Mouse (Mus musculus): ENCODE results near the gene Zbtb1.
"Not testable (repeated sequence)": the region's sequence is repeated elsewhere in the genome, so short reads cannot be mapped to it uniquely, and the experiment has no call there.

Gene Zbtb1

DNA sequence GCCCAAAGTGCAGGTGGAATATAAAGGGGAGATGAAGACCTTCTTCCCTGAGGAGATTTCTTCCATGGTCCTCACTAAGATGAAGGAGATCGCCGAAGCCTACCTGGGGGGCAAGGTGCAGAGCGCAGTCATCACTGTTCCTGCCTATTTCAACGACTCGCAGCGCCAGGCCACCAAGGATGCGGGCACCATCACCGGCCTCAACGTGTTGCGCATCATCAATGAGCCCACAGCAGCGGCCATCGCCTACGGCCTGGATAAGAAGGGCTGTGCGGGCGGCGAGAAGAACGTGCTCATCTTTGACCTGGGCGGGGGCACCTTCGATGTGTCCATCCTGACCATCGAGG lies 34.7 kb downstream of the Zbtb1 start:
- peak in 1 of 2 experiments; percentile 24 for DNase-seq (ENCODE audit: low spot score in 2 of 2)

- DNase-seq (ENCODE audit: low spot score in 2 of 2) = peak; percentile 1 to 50
Observed at GRCm38 (mm10) chr12:76405183-76405970, 35.3 kb downstream of the Zbtb1 start.

DNA sequence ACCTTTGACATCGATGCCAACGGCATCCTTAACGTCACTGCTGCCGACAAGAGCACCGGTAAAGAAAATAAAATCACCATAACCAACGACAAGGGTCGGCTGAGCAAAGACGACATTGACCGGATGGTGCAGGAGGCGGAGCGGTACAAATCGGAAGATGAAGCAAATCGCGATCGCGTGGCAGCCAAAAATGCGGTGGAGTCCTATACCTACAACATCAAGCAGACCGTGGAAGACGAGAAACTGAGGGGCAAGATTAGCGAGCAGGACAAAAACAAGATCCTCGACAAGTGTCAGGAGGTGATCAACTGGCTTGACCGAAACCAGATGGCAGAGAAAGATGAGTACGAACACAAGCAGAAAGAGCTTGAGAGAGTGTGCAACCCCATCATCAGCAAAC lies 35.9 kb downstream of the Zbtb1 start:
- peak in 1 of 2 experiments; percentile 3 for DNase-seq (ENCODE audit: low spot score in 2 of 2)

- no peak for DNase-seq (ENCODE audit: low spot score in 2 of 2)
Observed at GRCm38 (mm10) chr12:76407184-76407583, 37.1 kb downstream of the Zbtb1 start.

DNA sequence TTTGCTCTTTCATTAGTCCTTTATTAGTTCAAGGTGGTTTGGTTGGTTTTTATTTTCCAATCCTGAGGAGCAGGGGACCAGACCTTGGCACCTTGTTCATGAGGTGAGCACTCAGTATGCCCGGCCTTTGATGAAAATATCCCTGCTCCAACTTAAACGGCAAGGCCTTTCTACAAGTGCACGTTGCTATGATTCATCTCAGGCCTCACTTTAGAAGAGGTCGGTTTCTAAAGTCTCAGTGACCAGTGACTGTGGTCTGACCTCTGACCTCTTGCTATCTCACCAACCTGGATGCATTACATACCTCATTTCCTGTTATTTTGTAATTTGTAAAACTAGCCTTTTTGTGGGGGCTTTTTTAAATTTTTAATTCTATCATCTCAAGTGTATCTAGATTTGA lies 39.1 kb downstream of the Zbtb1 start:
- no peak for DNase-seq (ENCODE audit: low spot score in 2 of 2)

- no peak for DNase-seq (ENCODE audit: low spot score in 2 of 2)
Observed at GRCm38 (mm10) chr12:76415383-76416010, 45.4 kb downstream of the Zbtb1 start.

- DNase-seq (ENCODE audit: low spot score in 2 of 2) = peak; percentile 60 to 67
Observed at GRCm38 (mm10) chr12:76417433-76417854, 47.4 kb downstream of the Zbtb1 start, which contains the start of gene Ppp1r36. Gene Ppp1r36, plus strand, starts transcription at chr12:76417538.

DNA sequence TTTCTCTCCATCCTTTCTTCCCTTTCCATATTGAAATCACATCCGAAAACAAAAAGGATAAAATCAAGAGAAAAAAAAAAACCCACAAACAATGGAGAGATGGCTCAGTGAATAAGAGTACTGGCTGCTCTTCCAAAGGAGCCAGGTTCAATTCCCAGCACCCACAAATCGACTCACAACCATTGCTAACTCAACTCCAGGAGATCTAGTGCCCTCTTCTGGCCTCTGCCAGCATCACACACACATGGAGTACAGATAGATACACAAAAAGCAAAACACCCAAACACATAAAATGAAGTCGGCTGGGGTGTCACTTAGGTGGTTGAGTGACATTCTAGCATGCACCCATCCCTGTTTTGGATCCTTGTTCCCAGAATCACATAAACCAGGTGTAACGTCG lies 48.3 kb downstream of the Zbtb1 start:
- DNase-seq (ENCODE audit: low spot score in 2 of 2) = no peak

DNA sequence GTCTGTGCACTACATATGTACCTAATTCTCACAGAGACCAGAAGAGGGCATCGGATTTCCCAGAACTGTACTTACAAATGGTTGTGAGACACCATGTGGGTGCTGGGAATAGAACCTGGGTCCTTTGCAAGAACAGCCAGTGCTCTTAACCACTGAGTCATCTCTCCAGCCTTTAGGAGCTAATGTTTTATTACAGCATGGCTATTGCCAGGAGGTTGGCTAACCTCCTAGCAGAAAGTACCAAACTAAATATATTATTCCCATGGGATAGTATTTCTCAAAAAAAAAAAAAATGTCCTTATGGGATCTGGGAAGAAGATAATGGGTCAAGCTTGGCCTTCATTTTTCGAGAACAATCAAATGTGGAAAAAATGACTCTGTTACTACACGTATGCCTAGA lies 55.2 kb downstream of the Zbtb1 start:
- no peak for DNase-seq (ENCODE audit: low spot score in 2 of 2)

- DNase-seq (ENCODE audit: low spot score in 2 of 2) = no peak
Observed at GRCm38 (mm10) chr12:76427546-76427945, 57.5 kb downstream of the Zbtb1 start.

DNA sequence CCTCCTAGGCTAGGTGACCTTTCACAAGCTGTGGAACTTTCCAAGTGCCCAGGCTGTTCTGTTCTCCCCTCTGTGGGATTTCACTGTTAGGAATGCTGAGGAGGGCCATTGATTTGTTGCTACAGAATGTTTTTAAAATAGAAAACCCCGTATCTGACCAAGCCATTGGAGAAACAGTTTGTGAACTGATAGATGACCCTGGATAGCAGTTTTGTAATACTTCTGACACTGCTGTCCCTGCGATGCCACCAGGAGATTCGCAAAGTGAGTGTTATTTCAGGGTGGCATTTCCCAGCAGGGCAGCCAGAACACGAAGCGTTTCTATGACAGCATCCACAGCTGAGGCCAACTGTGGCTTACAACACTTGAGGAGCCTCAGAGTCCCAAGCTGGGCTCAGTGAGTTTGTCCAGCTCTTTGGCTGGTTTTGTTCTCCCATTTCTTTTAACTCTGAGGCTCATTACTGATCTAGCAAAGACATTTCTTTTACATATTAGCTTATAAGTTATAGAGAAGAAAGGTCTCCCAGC lies 60.9 kb downstream of the Zbtb1 start:
- DNase-seq (ENCODE audit: low spot score in 2 of 2) = no peak

GRCm38 (mm10) chr12:76431431-76431830 lies 61.4 kb downstream of the Zbtb1 start:
- no peak for DNase-seq (ENCODE audit: low spot score in 2 of 2)

DNA sequence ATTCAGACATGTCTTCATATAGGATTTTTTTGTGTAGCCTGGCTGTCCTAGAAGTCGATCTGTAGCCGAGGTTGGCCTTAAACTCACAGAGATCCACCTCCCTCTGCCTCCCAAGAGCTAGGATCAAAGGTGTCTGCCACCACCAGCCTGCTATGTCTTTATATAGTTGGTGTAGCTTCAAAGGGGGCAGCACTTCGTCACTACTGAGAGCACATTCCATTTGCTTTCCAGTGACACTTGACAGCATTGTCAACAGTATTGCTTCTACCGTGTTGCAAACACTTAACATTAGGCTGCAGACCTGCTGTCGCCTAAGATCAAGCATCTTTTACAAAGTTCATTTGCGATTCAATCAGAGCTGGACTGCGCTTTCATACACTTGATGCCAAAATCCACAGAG lies 64.0 kb downstream of the Zbtb1 start:
- no peak for DNase-seq (ENCODE audit: low spot score in 2 of 2)

GRCm38 (mm10) chr12:76435084-76435483 lies 65.0 kb downstream of the Zbtb1 start:
- no peak for DNase-seq (ENCODE audit: low spot score in 2 of 2)

DNA sequence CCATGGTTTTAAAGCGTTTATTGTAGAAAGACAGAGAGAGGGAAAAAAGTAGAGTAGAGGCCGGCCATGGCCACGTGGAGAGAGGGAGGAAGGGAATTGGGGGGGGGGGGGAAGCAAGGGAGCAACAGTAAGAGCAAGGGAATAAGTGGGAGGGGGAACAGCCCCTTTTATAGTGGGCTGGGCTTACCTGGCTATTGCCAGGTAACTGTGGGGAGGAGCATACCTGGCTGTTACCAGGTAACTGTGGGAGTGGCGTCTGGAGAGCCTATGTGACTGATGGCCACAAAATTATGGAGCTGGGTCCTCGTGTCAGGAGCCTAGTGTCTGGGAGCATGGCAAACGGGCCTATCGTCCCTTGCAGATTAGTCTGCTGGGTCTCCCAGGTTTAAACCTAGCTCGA lies 65.5 kb downstream of the Zbtb1 start:
- DNase-seq (ENCODE audit: low spot score in 2 of 2) = no peak

- DNase-seq (ENCODE audit: low spot score in 2 of 2) = not testable (repeated sequence)
Observed at GRCm38 (mm10) chr12:76443488-76443887, 73.4 kb downstream of the Zbtb1 start.

DNA sequence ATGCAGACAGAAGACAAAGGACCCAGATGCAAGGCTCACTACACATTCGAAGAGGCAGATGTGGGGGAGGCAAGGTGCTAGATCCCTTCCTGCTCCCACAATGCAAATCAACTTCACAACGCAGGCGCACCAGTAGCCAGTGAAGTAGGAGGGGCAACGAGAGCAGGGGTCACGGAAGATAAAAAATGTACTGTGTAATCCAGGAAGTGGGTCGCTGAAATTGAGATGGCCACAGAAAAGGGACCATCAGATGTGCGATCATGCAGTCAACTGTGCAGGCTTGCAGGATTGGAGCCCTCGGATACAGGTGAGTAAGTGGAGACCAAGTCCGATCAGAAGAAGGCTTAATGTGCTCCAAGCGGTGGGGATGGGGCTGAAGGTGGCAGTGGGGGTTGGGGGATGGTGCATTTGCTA lies 74.3 kb downstream of the Zbtb1 start:
- DNase-seq (ENCODE audit: low spot score in 2 of 2) = no peak

DNA sequence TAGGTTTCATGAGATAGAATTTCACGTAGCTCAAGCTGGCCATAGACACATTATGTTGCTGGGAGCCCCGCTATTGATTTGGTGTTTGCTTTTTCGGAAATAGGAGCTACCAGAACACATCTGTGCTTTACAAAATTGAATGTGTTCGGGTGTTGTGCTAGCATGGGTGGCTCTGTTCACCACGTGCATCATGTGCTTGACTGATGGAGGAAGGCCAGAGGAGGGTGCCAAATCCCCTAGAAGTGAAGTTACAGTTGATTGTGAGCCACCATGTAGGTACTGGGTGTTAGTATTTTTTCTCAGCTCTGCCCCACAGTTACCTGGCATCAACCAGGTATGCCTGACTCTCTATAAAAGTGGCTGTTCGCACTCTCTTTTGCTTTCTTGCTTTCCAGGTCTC lies 74.8 kb downstream of the Zbtb1 start:
- no peak for DNase-seq (ENCODE audit: low spot score in 2 of 2)

DNA sequence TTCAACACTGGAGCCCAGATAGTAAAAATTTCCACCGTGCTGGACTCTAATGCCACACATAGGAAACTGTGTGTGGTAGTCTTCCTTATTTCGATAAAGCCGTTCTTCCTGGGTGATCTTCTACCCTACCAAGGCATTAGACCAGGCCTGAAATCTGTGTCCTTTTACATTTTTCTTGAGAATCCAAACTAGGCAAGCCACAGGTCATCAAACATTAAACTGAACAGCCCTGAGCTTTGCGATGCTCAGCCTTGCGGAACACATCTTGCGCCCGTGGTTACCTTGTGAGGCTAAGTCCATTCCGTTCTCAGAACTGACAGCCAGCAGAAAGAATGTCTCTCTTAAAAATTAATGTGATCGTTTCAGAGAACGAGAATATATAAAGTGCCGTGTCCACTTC lies 76.1 kb downstream of the Zbtb1 start:
- no peak for DNase-seq (ENCODE audit: low spot score in 2 of 2)

Measured in urinary bladder, adult 18-20 months (tissue).